Mouse (Mus musculus) liver, postnatal 0 days (tissue): Measurements from ENCODE around the gene Susd2. TPM values are rescaled to one million over a fixed set of nuclear protein-coding genes. Genes with fewer than 3 reads are reported as not detected.

Experiments used
- ATAC-seq: fragments of 200-750 bp; cut with Nextera tagmentation; 2 replicates; pipeline ENCODE4 v1.8.0; 2017; ENCODE audit warnings: mild to moderate bottlenecking, moderate library complexity
- DNase-seq: peaks from one replicate; pipeline ENCODE4 v3.0.0-alpha.2; 2016
- H3K27ac ChIP-seq: fragments of 300-500 bp; sonication (generic); 2 replicates; pipeline ENCODE4 v1.5.1; 2014; ENCODE audit warnings: antibody characterized with exemption, moderate library complexity, mild to moderate bottlenecking, low read depth
- H3K27me3 ChIP-seq: fragments of 300-500 bp; sonication (generic); 2 replicates; pipeline ENCODE4 v1.6.1; 2014; ENCODE audit warnings: low read length, control low read depth, mixed read lengths; ENCODE audit not compliant: insufficient read depth
- H3K36me3 ChIP-seq: fragments of 300-500 bp; sonication (generic); replicated peaks from 2 replicates; pipeline ENCODE4 v1.6.1; 2014; ENCODE audit warnings: mild to moderate bottlenecking, control low read depth, low read length, moderate library complexity, mixed read lengths; ENCODE audit not compliant: insufficient read depth
- H3K4me1 ChIP-seq: fragments of 300-500 bp; sonication (generic); 2 replicates; pipeline ENCODE4 v1.6.1; 2014; ENCODE audit warnings: antibody characterized with exemption, mild to moderate bottlenecking, control low read depth; ENCODE audit not compliant: insufficient read depth
- H3K4me2 ChIP-seq: fragments of 300-500 bp; sonication (generic); 2 replicates; pipeline ENCODE4 v1.6.1; 2014; ENCODE audit warnings: low read depth, mild to moderate bottlenecking, low read length, moderate library complexity, mixed read lengths
- H3K4me3 ChIP-seq: fragments of 300-500 bp; sonication (generic); 2 replicates; pipeline ENCODE4 v1.5.1; 2014; ENCODE audit warnings: low read depth, low read length
- H3K9ac ChIP-seq: fragments of 300-500 bp; sonication (generic); replicated peaks from 2 replicates; pipeline ENCODE4 v1.6.1; 2014; ENCODE audit warnings: mild to moderate bottlenecking, moderate library complexity
- H3K9me3 ChIP-seq: fragments of 300-500 bp; sonication (generic); 2 replicates; pipeline ENCODE4 v1.6.1; 2016; ENCODE audit warnings: mild to moderate bottlenecking, control low read depth, low read length, mixed read lengths
- CTCF ChIP-seq: sonication (generic); IDR thresholded peaks from 2 replicates; pipeline ENCODE4 v1.5.1; 2016; ENCODE audit warnings: antibody characterized with exemption, low read depth
- EP300 ChIP-seq: IDR thresholded peaks from 2 replicates; pipeline ENCODE4 v1.6.1; 2016; ENCODE audit warnings: antibody characterized with exemption, low read depth, mild to moderate bottlenecking
- WGBS: fragments of 180-500 bp; shearing (Covaris S2); extraction: QIAGEN DNeasy Blood & Tissue Kit; methylation state at CpG from one replicate; pipeline ENCODE4 v1.1.7; 2014; ENCODE audit not compliant: insufficient replicate concordance; 5-methylcytosine and 5-hydroxymethylcytosine counted together
- polyA plus RNA-seq: library from polyadenylated mRNA; unstranded; fragments of >200 nt; fragmentation: Nextera tagmentation; extraction: Ambion mirVana; gene quantifications from 2 replicates; pipeline ENCODE4 v1.2.1, GENCODE M21; 2015

Gene Susd2
- polyA plus RNA-seq, 1 experiment from 2014 or later, result 1.6 TPM

GRCm38 (mm10) chr10:75649406-75649995, 5.7 kb upstream of the Susd2 start:
- Histone ChIP-seq H3K9ac (no peak overlapping the region), H3K4me2 (no peak overlapping the region), H3K9me3 (no peaks in the 10 kb centered on the region), H3K27ac (no peak overlapping the region), H3K36me3 (peaks cover 63% of the 10 kb centered on the region), H3K4me3 (no peak overlapping the region), H3K27me3 (no peaks in the 10 kb centered on the region), H3K4me1 (no peaks in the 10 kb centered on the region)
- no peak for TF ChIP-seq CTCF
- TF ChIP-seq EP300, result no peak
- 90% methylated on average over 4 of the region's 4 CpGs for WGBS
- DNase-seq (no peak), ATAC-seq (no peak)

GRCm38 (mm10) chr10:75649001-75649400, 5.2 kb upstream of the Susd2 start:
- H3K36me3 ChIP-seq, result peaks cover 60% of the 10 kb centered on the region
- ATAC-seq (no peak), DNase-seq (no peak)
- no peak overlapping the region for H3K4me2 ChIP-seq
- no peaks in the 10 kb centered on the region for H3K27me3 ChIP-seq
- WGBS, result 87% methylated on average over 7 of the region's 7 CpGs
- TF ChIP-seq CTCF (no peak), EP300 (no peak)
- no peak overlapping the region for H3K4me3 ChIP-seq
- H3K27ac ChIP-seq, result no peak overlapping the region
- no peak overlapping the region for H3K9ac ChIP-seq
- peaks cover 3% of the 10 kb centered on the region; the same call in 1 of the 2 replicates for H3K4me1 ChIP-seq
- H3K9me3 ChIP-seq, result no peaks in the 10 kb centered on the region

- Histone ChIP-seq H3K27me3 (no peaks in the 10 kb centered on the region), H3K4me2 (no peak overlapping the region), H3K9me3 (no peaks in the 10 kb centered on the region), H3K27ac (no peak overlapping the region), H3K9ac (no peak overlapping the region), H3K4me1 (peaks cover 8% of the 10 kb centered on the region; the same call in 1 of the 2 replicates), H3K36me3 (peaks cover 52% of the 10 kb centered on the region), H3K4me3 (no peak overlapping the region)
- ATAC-seq (no peak), DNase-seq (no peak)
- WGBS, result 90% methylated on average over 6 of the region's 6 CpGs
- TF ChIP-seq EP300, result no peak
- TF ChIP-seq CTCF, result no peak
These were observed 4.3 kb upstream of the Susd2 start for GRCm38 (mm10) chr10:75648091-75648490.

DNA sequence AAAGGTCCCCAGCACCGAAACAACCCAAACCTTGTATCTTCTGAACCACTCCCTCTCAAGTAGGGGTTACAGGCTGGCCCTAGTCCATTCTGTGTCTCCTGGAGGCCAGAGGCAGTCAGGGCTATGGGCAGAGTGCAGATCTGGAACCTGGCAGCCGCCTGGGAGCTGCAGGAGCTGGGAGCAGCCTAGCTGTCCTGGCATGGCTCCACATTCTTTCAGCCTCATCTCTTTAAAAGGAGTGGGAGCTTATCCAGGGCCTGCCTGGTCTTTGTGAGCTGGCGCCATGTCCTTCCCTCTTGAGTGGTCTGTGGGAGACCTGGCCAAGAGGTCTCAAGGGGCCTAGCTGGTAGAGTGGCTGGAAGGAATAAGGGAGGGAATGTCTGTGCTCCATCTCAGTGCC, 3.6 kb upstream of the Susd2 start:
- Histone ChIP-seq H3K9me3 (no peaks in the 10 kb centered on the region), H3K9ac (no peak overlapping the region), H3K27ac (no peak overlapping the region), H3K4me1 (peaks cover 8% of the 10 kb centered on the region; the same call in 1 of the 2 replicates), H3K4me3 (no peak overlapping the region), H3K27me3 (no peaks in the 10 kb centered on the region), H3K36me3 (peaks cover 45% of the 10 kb centered on the region), H3K4me2 (no peak overlapping the region)
- ATAC-seq, result no peak
- TF ChIP-seq EP300 (no peak), CTCF (no peak)
- 70% methylated on average over 3 of the region's 3 CpGs for WGBS
- no peak for DNase-seq

GRCm38 (mm10) chr10:75646406-75646805, 2.6 kb upstream of the Susd2 start:
- no peak overlapping the region for H3K9ac ChIP-seq
- no peak overlapping the region for H3K4me2 ChIP-seq
- no peak for DNase-seq
- H3K4me1 ChIP-seq, result peaks cover 8% of the 10 kb centered on the region; the same call in 1 of the 2 replicates
- no peaks in the 10 kb centered on the region for H3K9me3 ChIP-seq
- peaks cover 35% of the 10 kb centered on the region for H3K36me3 ChIP-seq
- H3K27me3 ChIP-seq, result no peaks in the 10 kb centered on the region
- TF ChIP-seq EP300 (no peak), CTCF (no peak)
- WGBS, result 89% methylated on average over 6 of the region's 6 CpGs
- H3K4me3 ChIP-seq, result no peak overlapping the region
- no peak for ATAC-seq
- no peak overlapping the region for H3K27ac ChIP-seq

GRCm38 (mm10) chr10:75645616-75646015, 1.8 kb upstream of the Susd2 start:
- no peaks in the 10 kb centered on the region for H3K9me3 ChIP-seq
- no peak overlapping the region for H3K27ac ChIP-seq
- peaks cover 27% of the 10 kb centered on the region for H3K36me3 ChIP-seq
- DNase-seq (no peak), ATAC-seq (no peak)
- TF ChIP-seq CTCF (no peak), EP300 (no peak)
- H3K4me2 ChIP-seq, result no peak overlapping the region
- WGBS, result 94% methylated on average over 8 of the region's 8 CpGs
- H3K4me3 ChIP-seq, result no peak overlapping the region
- no peaks in the 10 kb centered on the region for H3K27me3 ChIP-seq
- no peak overlapping the region for H3K9ac ChIP-seq
- H3K4me1 ChIP-seq, result peaks cover 8% of the 10 kb centered on the region; the same call in 1 of the 2 replicates

- H3K4me2 ChIP-seq, result no peak overlapping the region
- DNase-seq (no peak), ATAC-seq (no peak)
- H3K9ac ChIP-seq, result no peak overlapping the region
- TF ChIP-seq EP300 (no peak), CTCF (no peak)
- H3K4me3 ChIP-seq, result no peak overlapping the region
- H3K27ac ChIP-seq, result no peak overlapping the region
- WGBS, result 85% methylated on average over 2 of the region's 2 CpGs
- no peaks in the 10 kb centered on the region for H3K27me3 ChIP-seq
- peaks cover 8% of the 10 kb centered on the region; the same call in 1 of the 2 replicates for H3K4me1 ChIP-seq
- peaks cover 5% of the 10 kb centered on the region; the same call in 1 of the 2 replicates for H3K36me3 ChIP-seq
- no peaks in the 10 kb centered on the region for H3K9me3 ChIP-seq
These were observed 917 bp downstream of the Susd2 start for GRCm38 (mm10) chr10:75642891-75643290.
